In the genomic region with DNA sequence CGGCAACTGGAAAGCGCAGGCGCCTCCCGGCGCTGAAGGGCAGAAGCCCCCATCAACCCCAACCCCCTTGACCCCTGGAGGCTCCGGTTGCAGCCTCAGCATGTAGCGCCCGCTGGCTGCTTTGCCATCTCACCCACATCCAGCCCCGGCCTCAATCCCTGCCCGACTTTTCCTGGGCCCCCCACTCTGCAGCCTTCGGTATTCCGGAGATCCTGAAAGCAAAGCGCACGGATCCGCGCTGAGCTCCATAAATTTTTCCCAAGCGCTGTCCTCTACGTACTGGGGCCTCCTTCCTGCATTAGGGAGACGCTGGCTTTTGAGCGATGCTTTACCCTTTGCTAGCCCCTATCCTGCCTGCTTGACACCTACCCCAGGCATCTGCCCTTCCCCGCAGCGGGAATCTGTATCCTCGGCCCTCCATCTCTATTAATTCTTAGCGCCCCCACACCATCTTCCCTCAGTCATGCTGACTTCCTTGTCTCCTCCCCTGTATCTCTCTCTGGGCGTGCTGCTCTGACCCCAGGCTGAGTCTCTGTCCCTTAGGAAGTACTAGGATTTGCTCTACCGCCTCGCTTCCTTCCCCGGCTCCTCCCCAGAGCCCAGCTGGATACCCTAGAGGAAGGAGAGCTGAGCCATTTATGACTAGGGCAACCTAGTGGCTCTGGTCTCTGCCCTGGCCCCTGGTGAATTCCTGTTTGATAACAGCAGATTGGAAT, we compare ENCODE assay signal across 8 mouse cellular contexts. TPM values are rescaled to one million over a fixed set of nuclear protein-coding genes. Genes with fewer than 3 reads are reported as not detected.
DNase-seq lines count a peak whose midpoint lies in the region; ATAC-seq lines count a peak whose summit lies in the region.

No protein-coding gene starts in this region.

- H3K27ac ChIP-seq in forebrain, embryonic 13.5 days: peak overlapping the region; percentile 31; the same call in 1 of the 2 replicates
- H3K27ac ChIP-seq in kidney, embryonic 15.5 days: peak overlapping the region; percentile 92
- peak overlapping the region; percentile 84 for H3K27ac ChIP-seq in midbrain, embryonic 16.5 days (ENCODE audit: low read length)

- peak; percentile 44 to 67 for DNase-seq in heart, adult 18-20 months
- no peak for DNase-seq in heart, adult 9 months (ENCODE audit: low spot score in 2 of 2)
- DNase-seq in adipocyte (ENCODE audit: low spot score): peak; percentile 23
- no peak for DNase-seq in frontal cortex, postnatal 25 days (ENCODE audit: low spot score in 2 of 2)
- DNase-seq in gastrocnemius, postnatal 10 days: no peak

- H3K9ac ChIP-seq in forebrain, embryonic 13.5 days: peak overlapping the region; percentile 86
- H3K9ac ChIP-seq in kidney, embryonic 15.5 days: peak overlapping the region; percentile 56
- H3K9ac ChIP-seq in midbrain, embryonic 16.5 days (ENCODE audit: low read depth, low read length): peak overlapping the region; percentile 88

- peak overlapping the region; percentile 66 for H3K4me3 ChIP-seq in forebrain, embryonic 13.5 days
- peak overlapping the region; percentile 64 for H3K4me3 ChIP-seq in kidney, embryonic 15.5 days (replicated peaks)
- H3K4me3 ChIP-seq in midbrain, embryonic 16.5 days (ENCODE audit: low read depth, low read length): peak overlapping the region; percentile 63

- no peaks in the 10 kb centered on the region for H3K36me3 ChIP-seq in forebrain, embryonic 13.5 days (ENCODE audit: poor library complexity, severe bottlenecking)
- H3K36me3 ChIP-seq in kidney, embryonic 15.5 days: no peaks in the 10 kb centered on the region
- H3K36me3 ChIP-seq in midbrain, embryonic 16.5 days (ENCODE audit: control insufficient read depth, insufficient read depth, low read length): no peaks in the 10 kb centered on the region

- peak overlapping the region; percentile 99 for H3K4me2 ChIP-seq in forebrain, embryonic 13.5 days
- peak overlapping the region; percentile 93 for H3K4me2 ChIP-seq in kidney, embryonic 15.5 days
- peak overlapping the region; percentile 84 for H3K4me2 ChIP-seq in midbrain, embryonic 16.5 days (ENCODE audit: low read length)

- H3K4me1 ChIP-seq in forebrain, embryonic 13.5 days: peaks cover 40% of the 10 kb centered on the region
- peaks cover 63% of the 10 kb centered on the region for H3K4me1 ChIP-seq in kidney, embryonic 15.5 days
- H3K4me1 ChIP-seq in midbrain, embryonic 16.5 days (ENCODE audit: control insufficient read depth, insufficient read depth, low read length): peaks cover 43% of the 10 kb centered on the region

- peaks cover 66% of the 10 kb centered on the region for H3K27me3 ChIP-seq in forebrain, embryonic 13.5 days
- H3K27me3 ChIP-seq in kidney, embryonic 15.5 days: peaks cover 47% of the 10 kb centered on the region
- H3K27me3 ChIP-seq in midbrain, embryonic 16.5 days (ENCODE audit: control insufficient read depth, insufficient read depth, low read depth, low read length): peaks cover 5% of the 10 kb centered on the region

- WGBS in forebrain, embryonic 13.5 days: 1% methylated on average over 28 of the region's 28 CpGs
- WGBS in kidney, embryonic 15.5 days: under 1% methylated on average over 28 of the region's 28 CpGs
- under 1% methylated on average over 25 of the region's 28 CpGs for WGBS in midbrain, embryonic 16.5 days

- ATAC-seq in forebrain, embryonic 13.5 days: peak; percentile 19
- peak; percentile 61 for ATAC-seq in kidney, embryonic 15.5 days (replicated peaks; ENCODE audit: low FRiP score)
- ATAC-seq in midbrain, embryonic 16.5 days: peak; percentile 27

- H3K9me3 ChIP-seq in forebrain, embryonic 13.5 days (replicated peaks): no peaks in the 10 kb centered on the region
- H3K9me3 ChIP-seq in kidney, embryonic 15.5 days (replicated peaks): no peaks in the 10 kb centered on the region
- H3K9me3 ChIP-seq in midbrain, embryonic 16.5 days (replicated peaks; ENCODE audit: control insufficient read depth, low read length, poor library complexity, severe bottlenecking): no peaks in the 10 kb centered on the region

RNA-seq across cellular contexts. Expression of a gene that starts 7.4 kb away (rescaled TPM):
- total RNA-seq in heart, adult 18-20 months (2021): 100 to 1,000 TPM; 115 TPM
- 7.6 and 9.0 TPM in 2 replicates for polyA plus RNA-seq in forebrain, embryonic 13.5 days (2015; fragmentation: Nextera tagmentation; extraction: Ambion mirVana)
- 45.1 and 53.9 TPM in 2 replicates for polyA plus RNA-seq in kidney, embryonic 15.5 days (2015; fragmentation: Nextera tagmentation; extraction: Ambion mirVana)
- polyA plus RNA-seq in midbrain, embryonic 16.5 days (2015; fragmentation: Nextera tagmentation; extraction: Ambion mirVana): 17.7 and 20.8 TPM in 2 replicates
- total RNA-seq in gastrocnemius, postnatal 10 days (2021): 100 to 1,000 TPM; 196 to 209 TPM

RNA-seq across cellular contexts. Expression of a gene that starts 22.4 kb away (rescaled TPM):
- 1,000 to 10,000 TPM; 1,347 to 1,386 TPM for total RNA-seq in heart, adult 18-20 months (2021)
- 0.81 and 1.1 TPM in 2 replicates for polyA plus RNA-seq in forebrain, embryonic 13.5 days (2015; fragmentation: Nextera tagmentation; extraction: Ambion mirVana)
- 53.5 and 53.9 TPM in 2 replicates for polyA plus RNA-seq in kidney, embryonic 15.5 days (2015; fragmentation: Nextera tagmentation; extraction: Ambion mirVana)
- polyA plus RNA-seq in midbrain, embryonic 16.5 days (2015; fragmentation: Nextera tagmentation; extraction: Ambion mirVana): 1.2 and 1.7 TPM in 2 replicates
- total RNA-seq in gastrocnemius, postnatal 10 days (2021): 1,000 to 10,000 TPM; 1,482 to 1,503 TPM

RNA-seq across cellular contexts. Expression of a gene that starts 53.2 kb away (rescaled TPM):
- 10 to 100 TPM; 34.5 to 38.2 TPM for total RNA-seq in heart, adult 18-20 months (2021)
- 53.7 and 62.7 TPM in 2 replicates for polyA plus RNA-seq in forebrain, embryonic 13.5 days (2015; fragmentation: Nextera tagmentation; extraction: Ambion mirVana)
- 74.7 and 78.7 TPM in 2 replicates for polyA plus RNA-seq in kidney, embryonic 15.5 days (2015; fragmentation: Nextera tagmentation; extraction: Ambion mirVana)
- polyA plus RNA-seq in midbrain, embryonic 16.5 days (2015; fragmentation: Nextera tagmentation; extraction: Ambion mirVana): 79.7 and 81.3 TPM in 2 replicates
- total RNA-seq in gastrocnemius, postnatal 10 days (2021): 10 to 100 TPM; 35.6 to 39.7 TPM

Comparison
In these comparisons a context has a peak if more than half of its experiments do, and no peak if none do; other contexts are left out.
1. DNase-seq: peak in heart, adult 18-20 months (2 of 2) and adipocyte (single experiment); none in heart, adult 9 months (0 of 2), frontal cortex, postnatal 25 days (0 of 2) and gastrocnemius, postnatal 10 days (single experiment).
2. H3K27ac ChIP-seq: peak in every context shown above with its lines; median percentile 92 in kidney, embryonic 15.5 days; 84 in midbrain, embryonic 16.5 days; 31 in forebrain, embryonic 13.5 days.
3. RNA of a gene that starts 22.4 kb away (polyA plus RNA-seq): 53.5 to 53.9 TPM in kidney, embryonic 15.5 days; 1.2 to 1.7 TPM in midbrain, embryonic 16.5 days and 0.81 to 1.1 TPM in forebrain, embryonic 13.5 days; every median in the first group is over 10 times any median in the second.
4. Peak in every context shown above with its lines, with median percentiles within 50 percentile points of each other: ATAC-seq, H3K4me2 ChIP-seq, H3K4me3 ChIP-seq and H3K9ac ChIP-seq.